Mouse (Mus musculus): Measurements from ENCODE around the gene BC100530. TPM values are rescaled to one million over a fixed set of nuclear protein-coding genes. Genes with fewer than 3 reads are reported as not detected.
"Not testable (repeated sequence)": the region's sequence is repeated elsewhere in the genome, so short reads cannot be mapped to it uniquely, and the experiment has no call there.

The BC100530 gene
- not detected for total RNA-seq (2022)

DNA sequence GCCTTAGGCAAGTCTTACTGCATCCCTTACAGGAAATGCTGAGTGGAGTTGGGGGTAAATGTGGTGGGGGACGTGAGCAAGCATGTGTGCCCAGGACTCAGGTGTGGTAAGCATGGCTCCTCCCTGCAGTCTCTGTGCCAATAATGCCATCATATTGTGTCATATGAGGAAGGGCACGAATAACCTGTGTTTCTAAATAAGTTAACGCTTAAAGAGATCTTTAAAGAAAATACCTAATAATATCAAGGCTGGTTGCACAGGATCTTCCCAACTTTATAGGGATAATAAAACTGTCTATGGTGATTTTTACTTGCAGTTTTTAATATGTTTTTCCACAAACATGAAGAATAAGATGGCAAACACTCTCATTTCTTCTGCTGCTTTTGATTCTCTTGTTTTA, at the start of gene BC100530:
Gene BC100530, minus strand, starts transcription at position 101 of the 400 bp plus-strand sequence.
- DNase-seq (ENCODE audit: low spot score in 2 of 2) = not testable (repeated sequence)

DNA sequence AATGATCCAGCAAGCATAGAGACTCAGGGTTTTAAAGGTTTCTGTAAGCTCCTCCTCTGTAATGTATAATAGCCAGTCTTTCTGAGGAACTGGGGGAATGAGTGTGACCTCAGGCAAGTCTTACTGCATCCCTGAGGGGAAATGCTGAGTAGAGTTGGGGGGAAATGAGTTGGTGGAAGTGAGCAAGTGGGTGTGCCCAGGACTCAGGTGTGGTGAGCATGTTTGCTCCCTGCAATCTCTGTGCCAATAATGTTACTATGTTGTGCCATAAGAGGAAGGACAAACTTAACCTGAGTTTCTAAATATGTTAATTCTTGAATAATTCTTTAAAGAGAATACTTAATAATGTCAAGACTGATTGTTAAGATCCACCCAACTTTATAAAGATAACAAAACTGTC, 40.8 kb upstream of the BC100530 start, which contains the start of gene Stfa2:
Gene Stfa2, minus strand, starts transcription at position 101 of the 400 bp plus-strand sequence.
- no peak for DNase-seq (ENCODE audit: low spot score in 2 of 2)

DNA sequence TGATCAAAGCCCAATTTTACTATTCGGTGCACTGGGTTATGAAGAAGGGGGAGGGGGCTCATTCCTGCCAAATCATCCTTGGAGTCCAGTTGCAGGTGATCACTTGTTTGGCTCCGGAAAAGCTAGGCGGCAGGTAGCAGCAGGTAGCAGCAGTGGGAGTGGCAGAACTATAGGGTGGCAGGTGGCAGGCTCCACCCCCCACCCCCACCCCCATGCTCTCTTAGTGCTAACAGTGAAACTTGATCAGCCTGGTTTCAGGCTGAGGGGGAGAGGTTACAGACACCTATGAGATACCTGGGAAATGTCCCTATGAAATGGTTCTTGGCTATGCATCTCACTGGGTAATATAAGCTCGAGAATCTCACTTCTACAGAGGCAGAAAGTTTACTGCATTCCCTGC, 21.5 kb upstream of the BC100530 start:
- no peak for DNase-seq (ENCODE audit: low spot score in 2 of 2)

DNA sequence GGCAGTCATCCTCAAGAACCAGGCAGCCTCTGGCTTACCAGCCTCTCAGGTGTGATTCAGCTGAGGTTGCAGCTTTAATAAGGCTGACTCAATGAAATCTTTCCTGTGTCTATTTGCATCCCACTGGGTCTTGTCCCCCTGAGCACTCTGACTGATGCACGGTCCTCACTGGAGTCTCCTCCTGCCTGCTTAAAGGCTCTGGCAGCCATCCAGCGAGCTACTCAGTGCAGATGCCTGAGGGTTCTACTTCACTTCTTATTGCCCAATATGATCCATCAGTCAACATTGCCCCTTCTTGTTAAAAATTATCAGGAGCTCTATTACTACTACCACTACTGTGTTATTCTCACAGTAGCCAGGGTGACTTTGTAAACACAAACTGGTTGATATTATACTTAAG, 30.4 kb downstream of the BC100530 start:
- no peak for DNase-seq (ENCODE audit: low spot score in 2 of 2)

DNA sequence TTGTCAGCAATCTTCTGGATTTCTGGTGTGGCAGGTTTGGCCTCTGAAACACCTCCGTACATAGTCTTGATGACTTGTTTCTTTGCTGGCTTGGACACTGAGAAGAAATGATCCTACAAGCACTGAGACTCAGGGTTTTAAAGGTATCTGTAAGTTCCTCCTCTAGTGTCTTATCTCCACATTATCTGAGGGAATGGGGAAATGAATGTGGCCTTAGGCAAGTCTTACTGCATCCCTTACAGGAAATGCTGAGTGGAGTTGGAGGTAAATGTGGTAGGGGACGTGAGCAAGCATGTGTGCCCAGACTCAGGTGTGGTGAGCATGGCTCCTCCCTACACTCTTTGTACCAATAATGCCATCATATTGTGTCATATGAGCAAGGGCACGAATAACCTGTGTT, 33.3 kb downstream of the BC100530 start, which contains the start of gene BC117090:
Gene BC117090, minus strand, starts transcription at position 101 of the 400 bp plus-strand sequence.
- no peak for DNase-seq (ENCODE audit: low spot score in 2 of 2)

- DNase-seq (ENCODE audit: low spot score in 2 of 2) = no peak
Observed at GRCm38 (mm10) chr16:36319286-36319685, 48.3 kb downstream of the BC100530 start.

GRCm38 (mm10) chr16:36316111-36316510, 51.4 kb downstream of the BC100530 start:
- DNase-seq (ENCODE audit: low spot score in 2 of 2) = not testable (repeated sequence)

Other genes with a start within 250 kb of the BC100530 start
- not detected for gene Csta1, start 236.5 kb downstream of the BC100530 start, total RNA-seq (2022)
- gene Stfa2l1, start 210.9 kb downstream of the BC100530 start, total RNA-seq (2022) = not detected
- gene Gm5483, start 183.5 kb downstream of the BC100530 start, total RNA-seq (2022) = not detected
- gene Gm5416, start 157.3 kb downstream of the BC100530 start, total RNA-seq (2022) = not detected
- gene 2010005H15Rik, start 146.3 kb downstream of the BC100530 start, total RNA-seq (2022) = not detected
- not detected for gene Stfa1, start 90.8 kb downstream of the BC100530 start, total RNA-seq (2022)
- not detected for gene BC117090, start 33.4 kb downstream of the BC100530 start, total RNA-seq (2022)
- not detected for gene Stfa2, start 40.7 kb upstream of the BC100530 start, total RNA-seq (2022)
- gene Stfa3, start 87.6 kb upstream of the BC100530 start, total RNA-seq (2022) = not detected
- under 1 TPM in 3 of 4 experiments, not detected in 1; 0.16 to 0.43 (median 0.39) TPM for gene Casr, start 194.4 kb upstream of the BC100530 start, total RNA-seq (2022)

All from layer of hippocampus, adult 8-10 months (tissue).